Mouse (Mus musculus): Measurements from ENCODE around the gene Krtap1-4. TPM values are rescaled to one million over a fixed set of nuclear protein-coding genes. Genes with fewer than 3 reads are reported as not detected.

Gene Krtap1-4
- total and polyA plus RNA-seq, 3 experiments, result not detected

- Histone ChIP-seq H3K9me3 (replicated peaks; ENCODE audit: insufficient read depth, low read length) (no peaks in the 10 kb centered on the region), H3K9ac (ENCODE audit: control insufficient read depth, low read depth, low read length, poor library complexity, severe bottlenecking) (no peak overlapping the region), H3K36me3 (ENCODE audit: control insufficient read depth in 1 of 2, insufficient read depth in 2 of 2, low read length in 2 of 2) (no peaks in the 10 kb centered on the region), H3K4me1 (ENCODE audit: control insufficient read depth in 1 of 2, insufficient read depth in 2 of 2, low read length in 2 of 2) (no peaks in the 10 kb centered on the region), H3K4me3 (ENCODE audit: control insufficient read depth in 1 of 2, insufficient read depth in 1 of 2, low read depth in 2 of 2, low read length in 2 of 2) (no peak overlapping the region), H3K79me2 (ENCODE audit: control insufficient read depth, insufficient read depth, low read length, poor library complexity) (no peaks in the 10 kb centered on the region), H3K27me3 (ENCODE audit: control insufficient read depth in 1 of 2, insufficient read depth in 2 of 2, low read length in 2 of 2) (no peaks in the 10 kb centered on the region), H3K27ac (ENCODE audit: control insufficient read depth, low read depth, low read length) (no peak overlapping the region)
- DNase-seq (ENCODE audit: low read depth, low spot score), result no peak
- TF ChIP-seq KAT2A (conservative IDR thresholded peaks at IDR 0.05; ENCODE audit: low read depth, low read length) (no peak), ETS1 (IDR thresholded peaks at IDR 0.05; ENCODE audit: low read depth, low read length) (no peak), MAZ (IDR thresholded peaks at IDR 0.05; ENCODE audit: low read depth, low read length) (no peak)
Measured at GRCm38 (mm10) chr11:99585096-99585495, 1.6 kb upstream of the Krtap1-4 start.

- Histone ChIP-seq H3K4me3 (ENCODE audit: control insufficient read depth in 1 of 2, insufficient read depth in 1 of 2, low read depth in 2 of 2, low read length in 2 of 2) (no peak overlapping the region), H3K27ac (ENCODE audit: control insufficient read depth, low read depth, low read length) (no peak overlapping the region), H3K36me3 (ENCODE audit: control insufficient read depth in 1 of 2, insufficient read depth in 2 of 2, low read length in 2 of 2) (no peaks in the 10 kb centered on the region), H3K9ac (ENCODE audit: control insufficient read depth, low read depth, low read length, poor library complexity, severe bottlenecking) (no peak overlapping the region), H3K27me3 (ENCODE audit: control insufficient read depth in 1 of 2, insufficient read depth in 2 of 2, low read length in 2 of 2) (no peaks in the 10 kb centered on the region), H3K4me1 (ENCODE audit: control insufficient read depth in 1 of 2, insufficient read depth in 2 of 2, low read length in 2 of 2) (no peaks in the 10 kb centered on the region), H3K79me2 (ENCODE audit: control insufficient read depth, insufficient read depth, low read length, poor library complexity) (no peaks in the 10 kb centered on the region), H3K9me3 (replicated peaks; ENCODE audit: insufficient read depth, low read length) (no peaks in the 10 kb centered on the region)
- TF ChIP-seq MXI1 (IDR thresholded peaks at IDR 0.05; ENCODE audit: low read depth, low read length) (no peak), TAL1 (IDR thresholded peaks at IDR 0.05; ENCODE audit: low read length) (no peak), GABPA (IDR thresholded peaks at IDR 0.05; ENCODE audit: low read depth, low read length) (no peak), USF2 (IDR thresholded peaks at IDR 0.05; ENCODE audit: borderline replicate concordance in 1 of 2, insufficient read depth in 1 of 2, low read depth in 1 of 2, low read length in 2 of 2) (no peak), ZKSCAN1 (IDR thresholded peaks at IDR 0.05; ENCODE audit: low read depth, low read length) (no peak), SMC3 (IDR thresholded peaks at IDR 0.05; ENCODE audit: low read depth, low read length) (no peak), CTCF (IDR thresholded peaks at IDR 0.05 in 2 of 3, conservative IDR thresholded peaks at IDR 0.05 in 1 of 3; ENCODE audit: control insufficient read depth in 1 of 3, insufficient read depth in 1 of 3, low read depth in 2 of 3, low read length in 3 of 3, poor library complexity in 1 of 3, severe bottlenecking in 1 of 3) (no peak), TBP (IDR thresholded peaks at IDR 0.05; ENCODE audit: low read depth, low read length) (no peak), MYB (IDR thresholded peaks at IDR 0.05; ENCODE audit: low read depth, low read length) (no peak), MAX (IDR thresholded peaks at IDR 0.05; ENCODE audit: low read length) (no peak)
- DNase-seq (ENCODE audit: low read depth, low spot score), result no peak
Measured at GRCm38 (mm10) chr11:99581564-99581963, 1.9 kb downstream of the Krtap1-4 start.

- TF ChIP-seq MAX (IDR thresholded peaks at IDR 0.05; ENCODE audit: low read length) (no peak), MYC (IDR thresholded peaks at IDR 0.05; ENCODE audit: low read depth, low read length) (no peak), MAFK (IDR thresholded peaks at IDR 0.05; ENCODE audit: borderline replicate concordance, low read depth, low read length) (no peak), SMC3 (IDR thresholded peaks at IDR 0.05; ENCODE audit: low read depth, low read length) (no peak), RAD21 (IDR thresholded peaks at IDR 0.05; ENCODE audit: low read depth, low read length) (no peak), E2F4 (IDR thresholded peaks at IDR 0.05; ENCODE audit: borderline replicate concordance, low read depth, low read length) (no peak)
- no peaks in the 10 kb centered on the region for H3K27me3 ChIP-seq (ENCODE audit: control insufficient read depth in 1 of 2, insufficient read depth in 2 of 2, low read length in 2 of 2)
- no peak for DNase-seq (ENCODE audit: low read depth, low spot score)
Measured at GRCm38 (mm10) chr11:99581051-99581450, 2.4 kb downstream of the Krtap1-4 start.

More at GRCm38 (mm10) chr11:99581051-99581450, 2.4 kb downstream of the Krtap1-4 start:
- no peaks in the 10 kb centered on the region for H3K79me2 ChIP-seq (ENCODE audit: control insufficient read depth, insufficient read depth, low read length, poor library complexity)
- H3K36me3 ChIP-seq (ENCODE audit: control insufficient read depth in 1 of 2, insufficient read depth in 2 of 2, low read length in 2 of 2), result no peaks in the 10 kb centered on the region
- no peaks in the 10 kb centered on the region for H3K9me3 ChIP-seq (replicated peaks; ENCODE audit: insufficient read depth, low read length)
- no peak overlapping the region for H3K9ac ChIP-seq (ENCODE audit: control insufficient read depth, low read depth, low read length, poor library complexity, severe bottlenecking)
- no peaks in the 10 kb centered on the region for H3K4me1 ChIP-seq (ENCODE audit: control insufficient read depth in 1 of 2, insufficient read depth in 2 of 2, low read length in 2 of 2)
- no peak overlapping the region for H3K27ac ChIP-seq (ENCODE audit: control insufficient read depth, low read depth, low read length)
- H3K4me3 ChIP-seq (ENCODE audit: control insufficient read depth in 1 of 2, insufficient read depth in 1 of 2, low read depth in 2 of 2, low read length in 2 of 2), result no peak overlapping the region
